Mouse (Mus musculus) stomach, postnatal 0 days (tissue): Measurements from ENCODE around the gene 2310079G19Rik. TPM values are rescaled to one million over a fixed set of nuclear protein-coding genes. Genes with fewer than 3 reads are reported as not detected.

Experiments
- ATAC-seq: fragments of 200-750 bp; cut with Nextera tagmentation; 2 replicates; pipeline ENCODE4 v1.8.0; 2017; ENCODE audit not compliant: low FRiP score, low TSS enrichment
- DNase-seq: peaks from one replicate; pipeline ENCODE4 v3.0.0-alpha.2; 2016; ENCODE audit warnings: low spot score
- H3K27ac ChIP-seq: fragments of 300-500 bp; sonication (generic); replicated peaks from 2 replicates; pipeline ENCODE4 v1.5.1; 2014; ENCODE audit warnings: mild to moderate bottlenecking, control low read depth
- H3K27me3 ChIP-seq: fragments of 300-500 bp; sonication (generic); 2 replicates; pipeline ENCODE4 v1.6.1; 2014; ENCODE audit warnings: low read length; ENCODE audit not compliant: control insufficient read depth, insufficient read depth
- H3K36me3 ChIP-seq: fragments of 300-500 bp; sonication (generic); 2 replicates; pipeline ENCODE4 v1.6.1; 2014; ENCODE audit warnings: low read length, mixed read lengths; ENCODE audit not compliant: control insufficient read depth, insufficient read depth
- H3K4me1 ChIP-seq: fragments of 300-500 bp; sonication (generic); replicated peaks from 2 replicates; pipeline ENCODE4 v1.6.1; 2014; ENCODE audit warnings: antibody characterized with exemption; ENCODE audit not compliant: control insufficient read depth, insufficient read depth
- H3K4me2 ChIP-seq: fragments of 300-500 bp; sonication (generic); replicated peaks from 2 replicates; pipeline ENCODE4 v1.6.1; 2014; ENCODE audit warnings: low read depth, mild to moderate bottlenecking, control low read depth, moderate library complexity
- H3K4me3 ChIP-seq: fragments of 300-500 bp; sonication (generic); 2 replicates; pipeline ENCODE4 v1.5.1; 2014; ENCODE audit warnings: low read depth, low read length, control low read depth
- H3K9ac ChIP-seq: fragments of 300-500 bp; sonication (generic); 2 replicates; pipeline ENCODE4 v1.6.1; 2014; ENCODE audit warnings: mild to moderate bottlenecking, low read length, control low read depth, mixed read lengths
- H3K9me3 ChIP-seq: fragments of 300-500 bp; sonication (generic); 2 replicates; pipeline ENCODE4 v1.6.1; 2016; ENCODE audit warnings: low read length; ENCODE audit not compliant: control insufficient read depth
- CTCF ChIP-seq: IDR thresholded peaks from 2 replicates; pipeline ENCODE4 v1.5.1; 2016; ENCODE audit warnings: antibody characterized with exemption, low read depth, mild to moderate bottlenecking, moderate library complexity
- EP300 ChIP-seq: optimal IDR thresholded peaks from 2 replicates; pipeline ENCODE3; 2016; ENCODE audit warnings: antibody characterized with exemption
- WGBS: fragments of 180-500 bp; shearing (Covaris S2); extraction: QIAGEN DNeasy Blood & Tissue Kit; methylation state at CpG from one replicate; pipeline ENCODE4 v1.1.7; 2014; 5-methylcytosine and 5-hydroxymethylcytosine counted together
- polyA plus RNA-seq: library from polyadenylated mRNA; unstranded; fragments of >200 nt; fragmentation: Nextera tagmentation; extraction: Ambion mirVana; gene quantifications from 2 replicates; pipeline ENCODE4 v1.2.1, GENCODE M21; 2015

The 2310079G19Rik gene
- polyA plus RNA-seq, 1 experiment from 2014 or later = 0.64 TPM

DNA sequence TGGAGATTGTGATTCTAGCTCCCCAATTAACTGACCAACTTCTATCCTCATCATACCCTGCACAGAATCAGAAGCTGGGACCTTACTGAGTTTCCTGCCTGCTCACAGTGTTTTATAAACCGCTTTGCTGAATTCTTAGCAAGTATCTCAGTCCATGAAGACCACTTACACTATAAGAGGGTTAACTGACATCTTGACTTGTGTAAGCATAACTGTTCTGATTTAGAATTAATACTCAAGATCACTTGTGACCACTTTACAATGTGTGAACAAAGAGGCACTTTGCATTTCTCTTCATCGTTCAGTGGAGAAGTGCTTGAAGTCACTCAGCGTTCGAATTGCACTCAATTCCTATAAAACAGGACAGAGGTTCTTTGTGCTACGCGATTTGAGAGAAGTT, 22.9 kb downstream of the 2310079G19Rik start:
- H3K4me2 ChIP-seq = no peak overlapping the region
- no peak overlapping the region for H3K27ac ChIP-seq
- H3K4me3 ChIP-seq = no peak overlapping the region
- H3K9me3 ChIP-seq = no peaks in the 10 kb centered on the region
- DNase-seq = no peak
- no peaks in the 10 kb centered on the region for H3K27me3 ChIP-seq
- 90% methylated on average over 6 of the region's 6 CpGs for WGBS
- no peaks in the 10 kb centered on the region for H3K4me1 ChIP-seq
- no peak for TF ChIP-seq CTCF
- TF ChIP-seq EP300 = no peak
- H3K9ac ChIP-seq = no peak overlapping the region
- ATAC-seq = no peak
- H3K36me3 ChIP-seq = no peaks in the 10 kb centered on the region

GRCm38 (mm10) chr16:88602464-88602863, 25.0 kb downstream of the 2310079G19Rik start:
- DNase-seq (no peak), ATAC-seq (no peak)
- Histone ChIP-seq H3K4me3 (no peak overlapping the region), H3K27me3 (no peaks in the 10 kb centered on the region), H3K9me3 (no peaks in the 10 kb centered on the region), H3K36me3 (no peaks in the 10 kb centered on the region), H3K9ac (no peak overlapping the region), H3K4me1 (no peaks in the 10 kb centered on the region), H3K27ac (no peak overlapping the region), H3K4me2 (no peak overlapping the region)
- no peak for TF ChIP-seq CTCF
- no peak for TF ChIP-seq EP300
- WGBS = 61% methylated on average over 1 of the region's 1 CpGs

DNA sequence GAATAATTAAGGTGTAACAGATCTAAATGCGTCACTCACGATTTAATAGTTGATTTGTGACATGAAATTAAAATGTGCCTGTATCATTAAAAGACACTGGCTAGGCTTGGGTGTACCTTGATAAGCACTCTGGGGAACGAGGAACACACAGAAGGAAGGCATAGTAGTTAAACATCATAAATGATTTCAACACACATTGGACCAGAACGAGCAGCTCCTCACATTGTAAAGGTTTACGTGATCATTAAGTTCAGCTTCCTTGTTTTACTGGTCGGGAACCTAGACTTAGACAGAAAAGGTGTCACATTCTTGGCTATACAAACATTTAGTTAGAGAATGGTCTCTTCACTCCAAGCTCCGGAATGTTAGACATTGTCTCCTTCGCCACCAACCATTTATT, 27.2 kb downstream of the 2310079G19Rik start:
- WGBS = 68% methylated on average over 8 of the region's 8 CpGs
- no peaks in the 10 kb centered on the region for H3K27me3 ChIP-seq
- no peaks in the 10 kb centered on the region for H3K9me3 ChIP-seq
- H3K4me3 ChIP-seq = no peak overlapping the region
- no peak overlapping the region for H3K9ac ChIP-seq
- H3K4me2 ChIP-seq = no peak overlapping the region
- H3K27ac ChIP-seq = no peak overlapping the region
- ATAC-seq (no peak), DNase-seq (no peak)
- H3K36me3 ChIP-seq = no peaks in the 10 kb centered on the region
- TF ChIP-seq CTCF (no peak), EP300 (no peak)
- H3K4me1 ChIP-seq = no peaks in the 10 kb centered on the region

DNA sequence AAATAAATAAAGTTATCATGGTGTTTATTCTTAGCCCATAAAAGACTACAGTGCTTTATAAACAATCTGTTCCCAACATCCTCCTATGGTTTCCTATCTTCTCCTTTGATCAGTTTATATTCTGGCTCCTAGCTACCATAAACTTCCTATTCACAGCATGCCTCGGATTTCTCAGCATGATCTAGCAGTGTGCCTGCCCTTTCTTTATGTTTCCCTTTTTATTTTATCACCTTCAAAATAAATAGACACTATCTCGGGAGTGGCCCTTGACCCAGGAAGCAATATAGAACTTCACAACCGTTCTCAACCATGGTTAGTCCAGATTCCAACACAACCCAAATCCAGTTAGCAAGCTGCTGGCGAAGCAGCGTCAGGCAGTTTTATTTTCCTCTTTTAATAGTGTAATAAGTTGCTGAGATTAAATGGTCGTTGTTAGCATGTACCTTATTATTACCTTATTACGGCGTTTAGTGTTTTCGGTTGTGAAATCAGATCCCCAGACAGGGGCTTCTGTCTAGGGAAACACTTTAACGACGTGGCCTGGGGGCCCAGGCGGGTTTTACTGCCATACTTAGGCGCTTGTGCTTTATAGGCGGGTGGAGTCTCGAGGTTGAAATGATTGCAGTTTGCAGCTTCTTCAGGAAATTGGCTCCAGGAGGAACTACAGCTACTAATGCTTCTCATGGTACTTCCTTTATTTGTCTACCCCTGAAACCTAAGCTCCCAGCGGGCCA, 27.8 kb downstream of the 2310079G19Rik start:
- no peak for ATAC-seq
- no peak overlapping the region for H3K27ac ChIP-seq
- DNase-seq = no peak
- H3K4me3 ChIP-seq = no peak overlapping the region
- H3K27me3 ChIP-seq = no peaks in the 10 kb centered on the region
- 54% methylated on average over 16 of the region's 16 CpGs for WGBS
- no peak overlapping the region for H3K9ac ChIP-seq
- H3K9me3 ChIP-seq = no peaks in the 10 kb centered on the region
- no peaks in the 10 kb centered on the region for H3K4me1 ChIP-seq
- no peaks in the 10 kb centered on the region for H3K36me3 ChIP-seq
- H3K4me2 ChIP-seq = no peak overlapping the region
- no peak for TF ChIP-seq EP300

DNA sequence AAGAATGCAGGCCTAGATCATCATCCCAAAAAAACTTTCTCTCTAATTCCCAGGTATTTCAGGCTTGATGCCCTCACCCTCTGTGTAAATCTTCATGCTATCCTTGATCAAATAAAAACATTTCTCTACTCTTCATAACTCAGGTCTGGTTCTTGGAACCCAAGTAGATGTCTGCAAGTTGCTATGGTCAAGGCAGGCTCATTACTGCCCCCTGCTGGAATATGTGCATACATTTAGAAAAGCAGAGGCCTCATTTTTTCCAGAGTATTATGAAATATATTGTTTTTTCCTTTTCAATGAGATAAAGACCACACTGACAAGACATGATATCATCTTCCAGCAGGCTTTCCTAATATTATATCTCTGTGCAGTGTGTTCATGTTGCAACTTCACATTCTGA, 34.7 kb downstream of the 2310079G19Rik start:
- no peak overlapping the region for H3K9ac ChIP-seq
- no peak overlapping the region for H3K27ac ChIP-seq
- H3K9me3 ChIP-seq = no peaks in the 10 kb centered on the region
- no peak overlapping the region for H3K4me3 ChIP-seq
- H3K4me2 ChIP-seq = no peak overlapping the region
- TF ChIP-seq EP300 = no peak
- TF ChIP-seq CTCF = peak; percentile 68
- H3K4me1 ChIP-seq = no peaks in the 10 kb centered on the region
- H3K36me3 ChIP-seq = no peaks in the 10 kb centered on the region
- no peak for DNase-seq
- ATAC-seq = no peak
- H3K27me3 ChIP-seq = no peaks in the 10 kb centered on the region

DNA sequence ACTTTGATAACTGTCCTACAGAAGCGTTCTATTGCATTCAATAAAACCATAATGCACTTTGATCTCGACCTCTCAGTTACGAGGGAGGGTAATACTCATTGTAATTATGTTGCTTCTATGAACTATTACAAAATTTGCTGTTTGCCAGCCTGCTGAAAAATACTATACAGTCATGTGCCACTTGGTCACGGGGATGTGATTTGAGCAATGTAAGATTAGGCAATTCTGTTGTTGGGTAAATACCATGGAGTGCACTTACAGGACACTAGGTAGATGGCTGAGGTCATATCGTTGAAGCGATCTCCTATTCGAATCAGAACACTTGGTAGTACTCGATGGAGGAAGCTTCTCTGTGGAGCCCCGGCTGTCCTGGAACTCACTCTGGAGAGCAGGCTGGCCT, 44.1 kb downstream of the 2310079G19Rik start:
- WGBS = 87% methylated on average over 9 of the region's 9 CpGs
- Histone ChIP-seq H3K4me2 (no peak overlapping the region), H3K9ac (no peak overlapping the region), H3K4me1 (no peaks in the 10 kb centered on the region), H3K9me3 (no peaks in the 10 kb centered on the region), H3K36me3 (no peaks in the 10 kb centered on the region), H3K27ac (no peak overlapping the region), H3K27me3 (no peaks in the 10 kb centered on the region), H3K4me3 (no peak overlapping the region)
- DNase-seq (no peak), ATAC-seq (no peak)
- TF ChIP-seq EP300 (no peak), CTCF (no peak)

Other genes with a start within 250 kb of the 2310079G19Rik start
- gene Cldn17, start 120.7 kb downstream of the 2310079G19Rik start, polyA plus RNA-seq = 16.5 and 18.0 TPM in 2 replicates
- 1.5 and 2.2 TPM in 2 replicates for gene Cldn8, start 64.5 kb downstream of the 2310079G19Rik start, polyA plus RNA-seq
- gene Krtap24-1, start 15.4 kb downstream of the 2310079G19Rik start, polyA plus RNA-seq = not detected in 2 replicates
- gene Krtap26-1, start 20.1 kb upstream of the 2310079G19Rik start, polyA plus RNA-seq = not detected in 2 replicates
- gene Krtap27-1, start 44.0 kb upstream of the 2310079G19Rik start, polyA plus RNA-seq = not detected in 2 replicates
- gene 2310061N02Rik, start 80.3 kb upstream of the 2310079G19Rik start, polyA plus RNA-seq = not detected in 2 replicates
- gene Krtap13-1, start 101.2 kb upstream of the 2310079G19Rik start, polyA plus RNA-seq = not detected in 2 replicates
- not detected in 2 replicates for gene Krtap13, start 124.0 kb upstream of the 2310079G19Rik start, polyA plus RNA-seq
- gene 2310034C09Rik, start 131.2 kb upstream of the 2310079G19Rik start, polyA plus RNA-seq = 0.13 and 0.23 TPM in 2 replicates
- gene 2310057N15Rik, start 146.5 kb upstream of the 2310079G19Rik start, polyA plus RNA-seq = not detected in 2 replicates
- not detected in 2 replicates for gene Gm5965, start 150.2 kb upstream of the 2310079G19Rik start, polyA plus RNA-seq
- not detected in 2 replicates for gene Gm20741, start 184.6 kb upstream of the 2310079G19Rik start, polyA plus RNA-seq
- gene Krtap15, start 192.5 kb upstream of the 2310079G19Rik start, polyA plus RNA-seq = not detected in 2 replicates
- not detected in 2 replicates for gene Krtap14, start 198.5 kb upstream of the 2310079G19Rik start, polyA plus RNA-seq
- gene Krtap19-1, start 241.7 kb upstream of the 2310079G19Rik start, polyA plus RNA-seq = not detected in 2 replicates
- gene Krtap19-2, start 246.6 kb upstream of the 2310079G19Rik start, polyA plus RNA-seq = not detected in 2 replicates